Mouse (Mus musculus): Measurements from ENCODE around the gene Vps11. TPM values are rescaled to one million over a fixed set of nuclear protein-coding genes. Genes with fewer than 3 reads are reported as not detected.

Gene Vps11
- polyA plus RNA-seq, 1 experiment: 44.7 TPM

- Histone ChIP-seq H3K4me1 (ENCODE audit: control insufficient read depth, insufficient read depth, low read length) (peaks cover 21% of the 10 kb centered on the region), H3K27ac (ENCODE audit: insufficient read depth, low read depth, low read length) (no peak overlapping the region), H3K4me3 (ENCODE audit: insufficient read depth, low read length) (peak overlapping the region; percentile 71; the same call in 1 of the 2 replicates)
- TF ChIP-seq POLR2A (IDR thresholded peaks at IDR 0.05; ENCODE audit: borderline replicate concordance, low read depth, low read length) (no peak), CTCF (IDR thresholded peaks at IDR 0.05; ENCODE audit: low read depth, low read length) (no peak)
These were observed 37.1 kb upstream of the Vps11 start for GRCm38 (mm10) chr9:44398551-44398950.

GRCm38 (mm10) chr9:44398087-44398486, 36.6 kb upstream of the Vps11 start:
- Histone ChIP-seq H3K27ac (ENCODE audit: insufficient read depth, low read depth, low read length) (0 out of 2 replicates have a peak overlapping the region, but pooled peaks have one; percentile 5), H3K4me3 (ENCODE audit: insufficient read depth, low read length) (peak overlapping the region; percentile 71), H3K4me1 (ENCODE audit: control insufficient read depth, insufficient read depth, low read length) (peaks cover 21% of the 10 kb centered on the region)
- no peak for TF ChIP-seq CTCF (IDR thresholded peaks at IDR 0.05; ENCODE audit: low read depth, low read length)
- TF ChIP-seq POLR2A (IDR thresholded peaks at IDR 0.05; ENCODE audit: borderline replicate concordance, low read depth, low read length): no peak

- H3K27ac ChIP-seq (ENCODE audit: insufficient read depth, low read depth, low read length): peak within 1 kb of the TSS; percentile 53
- H3K4me1 ChIP-seq (ENCODE audit: control insufficient read depth, insufficient read depth, low read length): peaks cover 21% of the 10 kb centered on the region
- no peak for TF ChIP-seq CTCF (IDR thresholded peaks at IDR 0.05; ENCODE audit: low read depth, low read length)
- peak; percentile 85; the same call in 1 of the 2 replicates for TF ChIP-seq POLR2A (IDR thresholded peaks at IDR 0.05; ENCODE audit: borderline replicate concordance, low read depth, low read length)
- H3K4me3 ChIP-seq (ENCODE audit: insufficient read depth, low read length): peak within 1 kb of the TSS; percentile 71
These were observed 35.4 kb upstream of the Vps11 start, which contains the start of gene Slc37a4 for GRCm38 (mm10) chr9:44396684-44397411. TSS of gene Slc37a4 (plus strand) at chr9:44396852.

- peak; percentile 52 for TF ChIP-seq CTCF (IDR thresholded peaks at IDR 0.05; ENCODE audit: low read depth, low read length)
- no peak for TF ChIP-seq POLR2A (IDR thresholded peaks at IDR 0.05; ENCODE audit: borderline replicate concordance, low read depth, low read length)
- Histone ChIP-seq H3K4me1 (ENCODE audit: control insufficient read depth, insufficient read depth, low read length) (peaks cover 10% of the 10 kb centered on the region), H3K27ac (ENCODE audit: insufficient read depth, low read depth, low read length) (no peak overlapping the region), H3K4me3 (ENCODE audit: insufficient read depth, low read length) (no peak overlapping the region)
These were observed 30.0 kb upstream of the Vps11 start for GRCm38 (mm10) chr9:44391466-44391865.

- Histone ChIP-seq H3K4me1 (ENCODE audit: control insufficient read depth, insufficient read depth, low read length) (no peaks in the 10 kb centered on the region), H3K4me3 (ENCODE audit: insufficient read depth, low read length) (no peak overlapping the region), H3K27ac (ENCODE audit: insufficient read depth, low read depth, low read length) (no peak overlapping the region)
- TF ChIP-seq POLR2A (IDR thresholded peaks at IDR 0.05; ENCODE audit: borderline replicate concordance, low read depth, low read length) (no peak), CTCF (IDR thresholded peaks at IDR 0.05; ENCODE audit: low read depth, low read length) (peak; percentile 53)
These were observed 27.8 kb upstream of the Vps11 start for GRCm38 (mm10) chr9:44389273-44389672.

- Histone ChIP-seq H3K27ac (ENCODE audit: insufficient read depth, low read depth, low read length) (no peak overlapping the region), H3K4me1 (ENCODE audit: control insufficient read depth, insufficient read depth, low read length) (no peaks in the 10 kb centered on the region), H3K4me3 (ENCODE audit: insufficient read depth, low read length) (no peak overlapping the region)
- TF ChIP-seq CTCF (IDR thresholded peaks at IDR 0.05; ENCODE audit: low read depth, low read length) (no peak), POLR2A (IDR thresholded peaks at IDR 0.05; ENCODE audit: borderline replicate concordance, low read depth, low read length) (no peak)
These were observed 25.8 kb upstream of the Vps11 start for GRCm38 (mm10) chr9:44387221-44387620.

GRCm38 (mm10) chr9:44384596-44384995, 23.1 kb upstream of the Vps11 start:
- TF ChIP-seq CTCF (IDR thresholded peaks at IDR 0.05; ENCODE audit: low read depth, low read length) (no peak), POLR2A (IDR thresholded peaks at IDR 0.05; ENCODE audit: borderline replicate concordance, low read depth, low read length) (no peak)
- no peak overlapping the region for H3K4me3 ChIP-seq (ENCODE audit: insufficient read depth, low read length)
- H3K27ac ChIP-seq (ENCODE audit: insufficient read depth, low read depth, low read length): no peak overlapping the region
- H3K4me1 ChIP-seq (ENCODE audit: control insufficient read depth, insufficient read depth, low read length): peaks cover 5% of the 10 kb centered on the region

GRCm38 (mm10) chr9:44379862-44380261, 18.4 kb upstream of the Vps11 start:
- Histone ChIP-seq H3K4me1 (ENCODE audit: control insufficient read depth, insufficient read depth, low read length) (peaks cover 9% of the 10 kb centered on the region), H3K4me3 (ENCODE audit: insufficient read depth, low read length) (peak overlapping the region; percentile 90), H3K27ac (ENCODE audit: insufficient read depth, low read depth, low read length) (0 out of 2 replicates have a peak overlapping the region, but pooled peaks have one; percentile 17)
- TF ChIP-seq CTCF (IDR thresholded peaks at IDR 0.05; ENCODE audit: low read depth, low read length) (no peak), POLR2A (IDR thresholded peaks at IDR 0.05; ENCODE audit: borderline replicate concordance, low read depth, low read length) (no peak)

GRCm38 (mm10) chr9:44379054-44379834, 17.8 kb upstream of the Vps11 start, which contains the start of gene Hyou1:
TSS of gene Hyou1 (plus strand) at chr9:44379490.
- peak within 1 kb of the TSS; percentile 96 for H3K4me3 ChIP-seq (ENCODE audit: insufficient read depth, low read length)
- TF ChIP-seq POLR2A (IDR thresholded peaks at IDR 0.05; ENCODE audit: borderline replicate concordance, low read depth, low read length) (no peak), CTCF (IDR thresholded peaks at IDR 0.05; ENCODE audit: low read depth, low read length) (no peak)
- H3K4me1 ChIP-seq (ENCODE audit: control insufficient read depth, insufficient read depth, low read length): peaks cover 9% of the 10 kb centered on the region
- H3K27ac ChIP-seq (ENCODE audit: insufficient read depth, low read depth, low read length): peak within 1 kb of the TSS; percentile 53
